Mouse (Mus musculus) frontal cortex, postnatal 14 days (tissue): ENCODE results near the gene Slk.

ENCODE experiments used
- DNase-seq, 2 experiments: peaks; one replicate each; pipeline ENCODE4 v3.0.0; 2022; ENCODE audit warnings: low spot score in 2 of 2

Slk gene

GRCm38 (mm10) chr19:47579225-47579787, at the start of gene Slk:
Slk (plus strand) TSS chr19:47579678.
- DNase-seq: peak; percentile 63 to 66

- DNase-seq: no peak
These were observed 48.2 kb upstream of the Slk start for GRCm38 (mm10) chr19:47531309-47531708.

GRCm38 (mm10) chr19:47532449-47532848, 47.0 kb upstream of the Slk start:
- DNase-seq: no peak

- DNase-seq: no peak
These were observed 45.3 kb upstream of the Slk start for GRCm38 (mm10) chr19:47534131-47534530.

- DNase-seq: peak; percentile 92 to 96
These were observed 42.8 kb upstream of the Slk start for GRCm38 (mm10) chr19:47536521-47537299.

- no peak for DNase-seq
These were observed 42.1 kb upstream of the Slk start, which contains the start of gene Stn1 for GRCm38 (mm10) chr19:47537300-47537792. Stn1 (minus strand) TSS chr19:47537507.

- DNase-seq: no peak
These were observed 41.6 kb upstream of the Slk start for GRCm38 (mm10) chr19:47537879-47538278.

GRCm38 (mm10) chr19:47538801-47539200, 40.7 kb upstream of the Slk start:
- DNase-seq: no peak

GRCm38 (mm10) chr19:47542441-47542840, 37.0 kb upstream of the Slk start:
- peak in 1 of 2 experiments; percentile 35 for DNase-seq

GRCm38 (mm10) chr19:47545055-47545454, 34.4 kb upstream of the Slk start:
- DNase-seq: no peak

- no peak for DNase-seq
These were observed 34.0 kb upstream of the Slk start for GRCm38 (mm10) chr19:47545528-47545927.

GRCm38 (mm10) chr19:47548432-47549076, 30.9 kb upstream of the Slk start:
- no peak for DNase-seq

- DNase-seq: no peak
These were observed 30.3 kb upstream of the Slk start for GRCm38 (mm10) chr19:47549174-47549573.

- no peak for DNase-seq
These were observed 29.9 kb upstream of the Slk start for GRCm38 (mm10) chr19:47549584-47549983.

GRCm38 (mm10) chr19:47559145-47559544, 20.3 kb upstream of the Slk start:
- DNase-seq: no peak

GRCm38 (mm10) chr19:47559751-47560512, 19.5 kb upstream of the Slk start:
- DNase-seq: peak in 1 of 2 experiments; percentile 23

- DNase-seq: no peak
These were observed 18.8 kb upstream of the Slk start for GRCm38 (mm10) chr19:47560544-47561161.

- DNase-seq: no peak
These were observed 17.5 kb upstream of the Slk start for GRCm38 (mm10) chr19:47561996-47562441.

- no peak for DNase-seq
These were observed 15.8 kb upstream of the Slk start for GRCm38 (mm10) chr19:47563715-47564114.

GRCm38 (mm10) chr19:47565031-47565654, 14.3 kb upstream of the Slk start:
- no peak for DNase-seq

GRCm38 (mm10) chr19:47565994-47566393, 13.5 kb upstream of the Slk start:
- DNase-seq: no peak
